Mouse (Mus musculus) gastrocnemius, postnatal 4 days (tissue): ENCODE results near the gene Msi2. TPM values are rescaled to one million over a fixed set of nuclear protein-coding genes. Genes with fewer than 3 reads are reported as not detected.

ENCODE experiments used
- DNase-seq, 2 experiments: peaks; one replicate each; pipeline ENCODE4 v3.0.0; 2021 to 2022; ENCODE audit warnings: low spot score in 2 of 2, mixed read lengths in 2 of 2
- total RNA-seq, 2 experiments: library from RNA; stranded (reverse); gene quantifications; 2 replicates each; pipeline ENCODE4 v1.2.3; 2021

Gene Msi2
- total RNA-seq, 2 experiments from 2014 or later, result 225 to 240 TPM

DNA sequence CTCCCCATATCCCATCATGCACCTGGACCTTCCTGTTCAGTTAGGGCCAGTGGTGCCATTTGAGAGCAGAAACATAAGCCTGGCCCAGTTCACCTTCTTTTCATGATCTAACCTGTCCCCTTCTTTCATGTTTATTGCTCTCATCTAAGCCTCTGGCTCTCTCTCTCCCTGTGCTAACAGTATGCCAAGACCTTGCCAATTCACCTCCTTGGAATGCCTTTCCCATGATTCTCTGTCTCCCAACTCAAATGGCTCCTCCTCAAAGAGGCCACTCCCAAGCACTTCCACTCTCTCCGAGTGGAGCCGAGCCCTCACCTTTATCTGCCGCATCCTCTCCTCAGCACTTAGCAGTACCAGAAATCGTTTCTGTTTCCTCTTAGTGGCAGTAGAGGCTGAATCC is 256.7 kb downstream of the Msi2 start:
- no peak for DNase-seq

DNA sequence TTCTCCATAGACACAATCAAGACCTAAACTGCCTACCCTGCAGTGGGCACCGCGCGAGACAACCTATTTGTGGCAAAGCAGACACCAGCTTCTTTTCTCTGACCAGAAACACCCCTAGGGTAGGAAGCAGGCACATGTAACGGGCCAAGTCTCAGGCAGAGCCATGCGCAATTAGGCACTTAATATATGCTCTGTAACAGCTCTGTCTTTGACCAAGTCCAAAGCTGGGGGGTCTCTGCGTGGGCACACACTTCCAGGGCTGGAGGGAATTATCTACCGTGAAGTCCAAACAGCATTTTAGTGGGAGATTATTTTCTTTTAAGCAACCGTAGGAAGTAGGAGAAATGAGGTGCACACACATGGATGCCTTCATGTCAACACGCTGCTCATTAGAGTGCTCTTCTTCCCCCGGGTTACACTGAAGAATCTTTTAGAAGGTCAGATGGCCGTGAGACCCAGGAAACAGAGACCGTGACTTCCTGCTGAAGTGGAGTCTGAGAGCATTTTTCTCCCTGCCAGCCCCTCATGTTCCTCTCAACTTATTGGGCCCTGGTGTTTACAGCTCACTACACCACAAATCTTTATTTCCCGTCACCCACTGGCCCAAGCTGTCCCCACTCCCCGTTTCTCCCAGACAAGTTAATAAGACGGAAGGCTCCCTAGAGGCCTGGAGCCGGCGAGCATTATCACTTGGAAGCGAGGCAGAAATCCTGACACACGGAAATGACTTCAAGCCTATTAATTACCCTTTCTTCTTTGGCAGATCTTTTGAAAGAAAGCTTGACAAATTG is 258.2 kb downstream of the Msi2 start:
- DNase-seq, result no peak

DNA sequence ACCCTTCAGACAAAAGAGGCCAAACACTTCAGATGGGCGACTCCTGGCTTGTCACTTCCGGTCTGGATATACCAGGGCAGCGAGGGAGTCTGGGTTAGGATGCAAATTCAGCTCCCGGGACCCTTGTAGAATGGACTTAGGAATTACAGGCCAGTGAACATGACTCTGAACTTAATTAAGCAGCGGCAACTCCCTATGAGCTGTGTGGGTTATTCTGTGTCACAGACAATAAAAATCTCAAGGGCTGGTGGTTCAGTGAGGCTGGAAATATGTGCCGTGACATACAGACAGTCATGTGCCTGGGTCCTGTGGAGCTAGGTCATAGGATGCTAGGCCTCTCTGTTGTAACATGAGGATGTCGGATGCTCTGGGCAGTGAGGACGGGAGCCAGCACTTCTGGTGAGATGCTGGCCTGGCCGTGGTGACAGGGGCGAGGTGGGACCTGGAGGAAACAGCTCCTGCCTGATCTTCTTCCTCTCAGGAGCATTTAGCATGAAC is 261.0 kb downstream of the Msi2 start:
- DNase-seq, result no peak

DNA sequence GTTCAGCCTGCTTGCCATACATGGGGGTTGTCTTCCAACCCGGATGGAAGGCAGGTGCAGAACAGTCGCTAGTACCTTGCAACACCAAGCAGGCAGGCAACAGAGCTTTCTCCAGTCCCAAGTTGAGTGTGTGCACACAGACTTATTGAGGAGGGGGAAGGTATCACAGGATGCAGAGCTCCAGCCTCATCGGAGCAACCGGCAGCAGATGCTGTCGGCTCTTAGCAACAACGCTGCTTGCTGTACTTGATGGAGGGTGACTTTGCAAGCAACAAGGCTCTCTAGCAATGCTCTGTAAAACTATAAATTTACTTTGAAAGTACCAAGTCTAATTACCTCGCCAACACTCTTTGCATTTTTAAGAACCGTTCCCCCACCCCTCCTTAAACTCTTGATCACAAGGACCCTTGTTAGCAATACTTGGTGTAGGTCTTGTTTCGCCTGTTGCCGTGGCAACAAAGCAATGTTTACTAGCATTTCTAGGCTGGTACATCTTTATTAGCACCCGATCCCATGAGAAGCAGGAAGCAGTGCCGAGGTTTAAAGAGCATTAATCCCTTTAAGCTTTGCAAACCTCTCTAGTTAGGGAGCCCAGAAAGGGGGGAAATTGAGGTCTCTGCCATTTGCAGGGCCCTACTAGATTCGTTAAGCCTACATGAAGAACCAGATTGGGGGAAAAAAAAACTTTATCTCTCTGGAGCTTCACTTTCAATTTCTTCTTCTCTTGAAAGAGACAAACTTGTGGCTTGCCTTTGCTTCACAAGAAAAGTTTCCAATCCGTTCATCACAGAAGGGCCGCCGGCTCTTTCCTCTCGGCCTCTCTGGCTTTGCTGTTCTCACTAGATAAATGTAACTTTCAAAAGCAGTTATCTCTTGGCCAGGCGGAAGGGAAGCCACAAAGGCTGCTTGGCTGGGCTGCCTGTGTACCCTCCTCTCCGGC is 263.2 kb downstream of the Msi2 start:
- DNase-seq, result no peak

DNA sequence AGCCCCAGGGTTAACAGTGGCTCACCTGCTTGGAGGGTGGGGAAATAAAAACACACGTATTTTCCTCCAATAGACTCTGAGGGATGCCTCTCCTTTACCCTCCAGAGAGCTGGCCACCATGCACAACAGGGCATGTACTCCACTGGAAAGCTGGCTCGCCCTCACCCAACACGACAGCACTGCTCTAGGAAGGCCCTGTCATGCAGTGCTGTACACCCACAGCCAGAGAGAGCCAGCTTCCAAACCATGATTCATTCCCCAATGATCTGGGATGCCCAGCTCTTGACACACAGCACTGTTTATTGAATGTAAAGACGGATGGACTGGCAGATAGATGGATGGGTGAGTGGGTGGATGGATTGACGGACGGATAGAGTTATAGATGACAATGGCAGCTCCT is 269.1 kb downstream of the Msi2 start:
- DNase-seq, result no peak

DNA sequence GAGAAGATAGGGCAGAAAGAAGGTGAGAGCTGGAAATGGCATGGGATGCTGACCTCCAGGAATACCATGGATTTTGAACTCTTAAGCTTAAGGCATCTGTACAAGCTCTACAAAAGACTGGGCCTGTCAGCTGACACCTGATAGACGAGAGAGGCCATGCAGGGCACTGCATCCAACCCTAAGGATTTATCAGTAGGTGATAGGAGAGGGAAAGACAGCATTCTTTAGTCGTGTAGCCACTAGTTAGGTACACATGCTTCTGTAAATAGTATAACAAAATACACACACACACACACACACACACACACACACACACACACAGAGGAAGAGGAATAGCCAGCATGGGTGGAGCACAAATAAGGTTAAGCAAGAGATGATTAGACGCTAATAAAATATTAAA is 269.7 kb downstream of the Msi2 start:
- no peak for DNase-seq

DNA sequence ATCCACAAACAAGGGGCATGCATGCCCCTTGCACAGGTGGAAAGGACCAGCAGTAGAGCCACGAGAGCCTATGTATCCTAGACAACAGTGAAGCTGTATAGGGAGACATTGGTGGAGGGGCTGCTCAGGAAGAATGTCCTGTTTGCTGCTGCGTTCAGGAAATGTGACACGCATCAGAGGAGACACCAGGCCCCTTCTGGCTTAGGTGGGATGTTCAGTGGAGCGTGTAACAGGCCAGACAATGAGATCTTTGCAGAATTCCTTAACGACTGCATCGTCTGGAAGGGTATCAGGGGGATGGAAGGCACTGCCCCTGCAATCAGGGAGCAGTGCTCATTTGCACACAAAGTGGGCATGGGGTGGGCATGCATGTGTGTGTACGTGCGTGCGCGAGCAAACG is 271.0 kb downstream of the Msi2 start:
- DNase-seq, result no peak

DNA sequence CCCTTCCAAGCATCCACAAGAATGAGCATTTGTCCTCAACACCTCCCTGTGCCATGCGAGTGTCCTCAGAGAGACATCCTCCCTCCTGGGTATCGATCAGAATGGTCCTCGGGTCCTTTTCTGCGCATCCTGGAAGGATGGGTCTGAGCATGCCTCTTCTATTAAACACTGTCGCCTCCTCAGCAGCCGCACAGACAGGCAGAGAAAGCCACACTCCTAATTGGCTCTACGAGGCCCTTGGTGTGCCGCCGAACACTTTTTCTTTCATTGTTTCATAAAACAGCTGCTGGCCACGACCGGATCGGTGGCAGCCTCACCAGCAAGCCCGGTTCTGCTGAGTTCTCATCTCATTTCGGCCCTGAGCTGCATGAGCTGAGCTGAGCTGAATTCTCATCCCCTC is 274.4 kb downstream of the Msi2 start:
- no peak for DNase-seq

DNA sequence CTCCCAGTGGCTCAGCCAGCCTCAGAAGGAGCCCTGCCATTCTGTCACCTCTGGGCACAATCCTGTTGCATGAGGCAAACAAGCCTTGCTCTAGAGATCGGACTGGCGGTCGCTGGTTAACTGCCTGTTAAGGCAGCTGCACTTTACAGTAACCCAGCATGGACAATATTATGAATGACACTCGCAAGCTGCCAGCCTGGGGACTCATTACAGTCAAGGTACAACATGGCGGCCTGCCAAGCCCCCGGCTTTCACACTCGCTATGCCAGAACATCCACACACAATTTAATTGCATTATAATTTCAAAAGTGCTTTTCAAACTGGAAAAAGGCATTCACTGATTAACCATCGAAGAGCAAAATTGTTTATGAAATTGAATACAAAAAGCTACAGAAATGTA is 275.0 kb downstream of the Msi2 start:
- no peak for DNase-seq

DNA sequence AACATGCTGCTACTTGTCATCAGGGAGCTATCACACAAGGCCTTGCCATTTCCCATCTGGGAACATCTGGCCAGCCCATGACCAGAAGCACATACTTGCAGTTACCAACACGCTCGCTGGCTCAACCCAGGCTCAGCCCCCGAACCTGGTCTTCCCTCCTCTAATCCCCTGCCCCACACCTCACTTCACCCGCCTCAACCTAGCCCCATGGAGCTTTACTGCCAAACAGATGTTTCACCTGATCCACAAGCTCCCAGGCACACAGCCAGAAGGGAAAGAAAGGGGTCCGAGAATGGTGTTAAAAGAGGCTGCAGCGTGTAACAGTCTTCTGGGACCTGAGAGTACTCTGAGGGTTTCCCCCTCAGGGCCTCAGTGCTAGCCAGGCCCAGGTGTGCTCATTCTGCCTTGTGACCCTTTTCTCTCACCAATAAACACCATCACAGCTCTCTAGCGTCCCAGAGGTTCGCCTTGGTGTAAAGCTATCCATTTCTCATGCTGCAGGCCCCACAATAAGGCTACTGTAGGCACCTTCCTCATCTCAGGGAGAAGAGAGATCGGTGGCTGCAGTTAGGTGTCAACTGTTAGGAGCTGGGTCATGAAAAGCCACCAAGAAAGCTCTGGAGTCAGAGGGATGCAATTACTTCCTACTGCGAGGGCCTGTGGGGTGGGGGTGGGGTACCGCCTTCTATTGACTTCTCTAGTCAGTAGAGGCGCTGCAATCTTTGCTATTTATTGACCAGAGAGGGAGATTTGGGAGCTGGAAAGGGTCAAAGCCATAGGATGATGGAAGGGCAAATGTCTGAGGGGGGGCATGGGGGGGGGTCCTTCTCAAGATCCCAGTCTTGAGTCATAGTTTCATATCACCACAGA is 276.2 kb downstream of the Msi2 start:
- DNase-seq, result no peak

DNA sequence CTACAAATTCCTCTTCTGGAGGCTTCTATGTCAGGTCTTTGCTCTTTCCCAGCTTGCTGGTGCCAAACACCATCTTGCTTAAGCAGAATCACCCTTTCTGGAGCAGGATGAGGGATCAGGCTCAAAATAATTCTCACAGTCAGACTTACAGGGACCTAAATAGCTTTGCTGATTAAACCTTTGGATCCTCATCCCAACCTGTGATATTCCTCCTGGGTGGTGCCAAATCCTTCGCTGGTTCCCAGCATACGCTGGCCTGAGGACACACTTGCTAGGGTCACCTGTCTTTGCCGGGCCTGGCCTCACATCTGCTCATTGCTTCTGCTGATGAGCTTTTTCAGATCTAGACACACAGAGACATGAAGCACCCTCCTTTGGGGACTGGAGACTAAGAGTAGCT is 279.7 kb downstream of the Msi2 start:
- no peak for DNase-seq

DNA sequence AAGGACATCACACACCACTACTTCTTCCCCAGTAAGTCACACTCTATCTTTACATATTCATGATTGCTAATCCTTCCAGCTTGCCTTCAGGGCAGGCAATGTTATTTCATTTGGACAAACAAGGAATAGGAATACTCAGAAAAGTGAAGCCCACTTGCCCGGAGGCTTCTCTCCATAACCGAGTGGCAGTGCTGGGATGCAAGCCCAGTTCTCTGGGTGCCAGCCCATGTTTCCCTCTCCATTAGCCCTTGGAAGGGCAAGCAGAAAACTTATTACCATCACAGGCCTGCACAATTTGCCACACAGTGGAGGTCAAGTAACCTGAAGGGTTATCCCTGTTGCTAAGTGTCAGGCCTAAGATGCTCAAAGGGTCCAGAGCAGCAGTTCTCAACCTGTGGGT is 281.7 kb downstream of the Msi2 start:
- DNase-seq, result no peak

DNA sequence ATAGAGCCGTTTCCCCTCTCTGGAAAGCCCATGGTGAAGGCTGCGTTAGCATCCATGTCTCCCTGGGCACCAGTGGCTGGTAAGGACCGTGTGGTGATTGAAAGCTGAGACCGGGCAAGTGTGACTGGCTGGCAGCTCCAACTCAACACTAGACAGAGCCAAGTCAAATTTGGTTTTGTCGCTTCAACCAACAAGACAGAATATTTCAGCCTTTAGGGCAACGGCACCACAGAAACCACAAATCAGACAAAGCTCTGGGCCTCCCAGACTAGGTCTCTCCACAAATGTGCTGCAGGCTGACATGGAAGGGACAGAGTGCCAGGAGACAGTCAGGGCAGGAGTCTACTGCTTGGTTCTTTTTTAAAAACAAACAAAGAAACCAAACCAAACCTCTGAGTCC is 282.8 kb downstream of the Msi2 start:
- no peak for DNase-seq

DNA sequence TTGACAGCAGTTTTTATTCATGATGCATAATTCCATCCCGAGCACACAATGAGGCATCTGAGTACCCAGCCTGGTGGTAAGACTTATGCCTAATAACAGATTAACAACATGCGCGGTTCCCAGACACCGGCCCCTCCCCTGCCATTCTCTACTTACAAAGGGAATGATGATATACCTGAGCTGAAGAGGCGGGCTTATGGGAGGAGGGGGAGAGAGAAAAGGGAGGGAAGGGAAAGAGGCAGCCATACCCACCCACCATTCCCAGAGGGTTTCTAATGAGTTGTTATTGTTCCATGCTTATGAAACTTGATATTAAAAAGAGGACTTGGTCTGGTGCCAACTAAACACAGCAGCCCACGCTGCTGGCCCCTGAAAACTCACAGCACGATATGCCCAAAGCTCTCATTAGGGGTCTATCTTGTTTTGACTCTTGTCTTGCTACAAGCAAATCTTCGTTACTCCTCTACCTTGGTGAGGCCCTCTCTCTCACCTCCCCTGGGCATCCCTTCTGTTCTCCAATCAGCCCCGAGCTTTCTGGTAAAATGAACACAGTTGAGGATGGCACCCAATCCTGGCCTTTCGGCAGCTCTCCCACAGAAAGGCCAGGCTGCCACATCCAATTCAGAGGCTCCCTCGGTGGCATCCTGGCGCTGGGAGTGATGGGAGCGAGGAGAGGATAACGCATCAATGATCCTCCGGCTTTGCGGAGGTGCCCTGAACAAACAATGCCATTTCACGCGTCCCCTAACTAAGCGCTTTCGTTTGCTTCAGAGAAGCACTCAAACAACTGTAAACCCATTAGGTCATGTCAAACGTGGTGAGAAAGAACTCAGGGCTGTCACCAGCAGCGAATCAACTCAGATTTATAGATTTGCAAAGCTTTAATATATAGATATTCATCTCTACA is 286.7 kb downstream of the Msi2 start:
- no peak for DNase-seq

DNA sequence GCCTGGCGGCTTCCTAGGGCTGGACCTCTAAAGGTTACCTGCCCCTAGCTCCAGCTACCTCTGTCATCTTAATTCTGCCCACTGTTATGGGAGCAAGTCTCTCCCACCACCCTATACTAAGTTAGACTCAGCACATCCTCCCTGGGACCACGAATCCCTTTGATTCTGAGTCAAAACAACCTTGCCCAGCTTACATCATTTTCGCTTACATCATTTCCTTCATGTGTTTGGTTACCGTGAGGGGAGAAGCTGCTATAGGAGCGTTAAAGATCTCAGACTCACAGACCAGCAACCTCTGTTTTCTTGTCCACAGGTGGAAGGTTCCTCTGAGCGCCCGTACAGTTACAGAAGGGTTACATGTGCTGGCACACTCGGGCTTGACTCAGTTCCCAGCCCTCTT is 288.0 kb downstream of the Msi2 start:
- DNase-seq, result no peak

DNA sequence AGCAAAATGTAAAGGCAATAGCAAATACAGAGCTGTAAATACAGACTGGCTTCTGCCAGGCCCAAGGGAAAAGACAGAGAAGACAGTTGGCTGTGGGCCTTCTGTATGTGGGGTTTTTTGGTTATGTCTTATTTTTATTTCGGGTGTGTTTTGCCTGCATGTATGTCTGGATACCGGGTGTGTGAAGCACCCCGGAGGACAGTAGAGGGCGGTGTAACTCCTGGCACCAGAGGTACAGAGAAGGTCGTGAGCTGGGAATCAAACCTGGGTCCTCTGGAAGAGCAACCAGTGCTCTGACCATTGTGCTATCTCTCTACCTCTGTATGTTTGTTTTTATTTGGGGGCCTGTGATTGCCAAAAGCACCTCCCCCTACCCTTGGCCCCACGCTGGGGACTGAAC is 288.6 kb downstream of the Msi2 start:
- no peak for DNase-seq

DNA sequence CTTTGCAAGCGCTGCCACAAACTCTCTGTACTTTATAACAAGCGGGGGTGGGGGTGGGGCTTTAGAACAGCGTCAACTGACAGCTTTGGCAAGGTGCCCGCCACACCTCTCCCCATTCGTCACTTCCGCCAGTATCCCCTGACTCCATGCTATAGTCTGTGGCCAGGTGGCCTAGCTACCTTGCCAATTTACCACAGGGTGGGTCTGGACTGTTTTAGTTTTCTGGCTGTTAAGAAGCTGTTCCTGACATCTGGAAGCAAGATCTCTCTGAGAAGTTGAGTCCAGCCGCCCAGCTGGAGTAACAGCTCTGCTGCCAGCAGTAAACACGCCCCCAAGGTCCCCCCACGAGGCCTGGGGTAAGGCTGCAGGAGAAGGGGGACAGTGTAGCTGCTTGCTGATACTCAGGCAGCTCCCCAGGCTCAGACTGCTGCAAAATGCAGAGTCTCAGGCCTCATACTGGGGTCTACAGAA is 292.6 kb downstream of the Msi2 start:
- DNase-seq, result peak; percentile 29 to 50

DNA sequence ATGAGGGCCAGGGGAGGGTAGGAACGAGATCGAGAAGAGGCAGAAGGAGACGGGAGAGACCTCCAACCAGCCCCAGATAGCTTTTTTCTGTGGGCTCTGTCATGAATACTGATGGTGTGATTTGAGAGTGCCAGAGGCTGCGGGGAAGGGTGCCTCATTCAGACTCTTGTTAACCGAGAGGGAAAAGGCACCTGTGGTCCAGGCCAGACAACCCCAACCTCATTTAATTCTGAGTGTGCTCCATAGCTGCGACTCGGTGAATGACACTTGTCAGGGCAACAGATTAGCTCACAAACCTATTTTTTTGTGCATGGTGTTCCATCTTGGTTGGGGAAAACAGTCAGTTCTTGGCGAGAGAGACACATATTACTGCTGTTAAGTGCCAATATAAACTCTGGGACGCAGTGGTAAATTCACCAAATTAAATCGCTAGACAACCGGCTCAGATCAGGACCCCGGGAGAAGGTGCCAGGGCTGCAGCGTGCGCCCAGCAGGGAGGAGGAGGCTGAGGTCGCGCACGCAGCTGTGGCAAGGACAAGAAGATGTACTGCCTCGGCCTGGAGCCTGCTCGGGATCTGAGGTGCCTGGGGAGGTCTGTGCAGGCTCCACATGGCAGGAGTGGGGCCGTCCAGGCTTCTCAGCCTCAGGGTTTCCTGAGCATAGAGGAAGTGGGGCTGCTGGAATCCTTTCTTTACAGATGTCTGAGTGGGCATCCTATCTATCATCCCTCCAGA is 294.1 kb downstream of the Msi2 start:
- DNase-seq, result no peak

DNA sequence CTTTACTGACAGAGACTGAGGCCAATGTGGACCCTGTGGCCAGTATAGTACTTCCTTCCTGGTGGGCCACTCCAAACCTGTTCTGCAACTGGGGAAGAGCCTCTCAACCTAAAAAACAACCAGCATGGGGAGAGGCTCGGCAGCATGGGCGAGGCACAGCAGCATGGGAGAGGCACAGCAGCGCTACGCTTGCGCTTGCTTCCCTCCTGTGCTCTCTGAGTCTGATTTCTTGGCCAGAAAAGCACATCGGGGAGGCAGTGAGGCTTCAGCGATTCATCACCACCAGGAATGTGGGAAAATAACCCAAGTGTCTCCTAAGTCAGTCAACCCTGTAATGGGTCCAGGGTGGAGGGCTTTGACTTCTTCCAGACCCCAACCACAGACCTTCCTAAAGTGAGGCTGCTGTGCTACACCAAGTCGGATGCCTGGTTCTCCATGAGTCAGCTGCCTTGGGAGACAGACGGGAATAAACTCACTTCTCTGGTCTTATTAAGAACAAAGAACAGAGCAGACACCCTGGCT is 297.2 kb downstream of the Msi2 start:
- no peak for DNase-seq
